Mouse (Mus musculus) spleen, adult 2 months (tissue): ENCODE data around the gene Sart3.

Source experiments
- CTCF ChIP-seq: fragments of 200-500 bp; IDR thresholded peaks from 2 replicates; pipeline ENCODE4 v1.5.1; 2011; ENCODE audit warnings: mild to moderate bottlenecking, inconsistent platforms; ENCODE audit not compliant: insufficient read depth, insufficient read length, insufficient replicate concordance; ENCODE audit errors: extremely low read depth
- POLR2A ChIP-seq: fragments of 200-500 bp; IDR thresholded peaks from 2 replicates; pipeline ENCODE4 v1.6.1; 2011; ENCODE audit warnings: low read depth, low read length, inconsistent platforms

DNA sequence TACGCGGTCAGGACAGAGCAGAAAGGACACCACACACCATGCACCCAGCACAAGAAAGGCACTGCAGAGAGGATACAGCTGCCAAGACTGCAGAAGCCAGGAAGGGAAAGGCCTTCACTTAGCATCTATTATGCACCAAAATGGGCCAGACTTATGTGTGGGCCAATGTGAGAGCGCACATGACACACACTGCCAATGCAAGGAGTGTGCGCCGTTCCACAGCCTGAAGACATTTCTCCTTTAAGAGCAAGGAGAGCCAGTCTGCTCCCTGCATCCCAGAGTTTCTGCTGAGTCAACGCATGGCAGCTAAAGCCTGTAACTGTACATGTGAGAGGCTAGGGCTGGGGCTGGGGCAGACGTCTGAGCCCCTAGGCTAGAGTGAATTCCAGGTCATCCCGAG lies 3.5 kb downstream of the Sart3 start:
- no peak for TF ChIP-seq POLR2A
- TF ChIP-seq CTCF = no peak
